Mouse (Mus musculus) ES-E14 (cell line): Measurements from ENCODE around the gene Ptges.

Source experiments
- HCFC1 ChIP-seq: IDR thresholded peaks from 2 replicates; pipeline ENCODE4 v1.6.1; 2012; ENCODE audit warnings: low read length, inconsistent platforms, borderline replicate concordance; ENCODE audit not compliant: insufficient read depth
- MAFK ChIP-seq: IDR thresholded peaks from 2 replicates; pipeline ENCODE4 v1.6.1; 2014; ENCODE audit warnings: mild to moderate bottlenecking, low read depth, low read length, inconsistent platforms; ENCODE audit not compliant: insufficient read depth
- ZNF384 ChIP-seq: IDR thresholded peaks from 2 replicates; pipeline ENCODE4 v1.6.1; 2012; ENCODE audit warnings: low read depth, low read length, inconsistent platforms

- TF ChIP-seq ZNF384 (no peak), MAFK (no peak), HCFC1 (no peak)
Observed at GRCm38 (mm10) chr2:30929483-30930045, at the start of gene Ptges.
